Mouse (Mus musculus) limb, embryonic 14.5 days (tissue): ENCODE results near the gene Cd300a. TPM values are rescaled to one million over a fixed set of nuclear protein-coding genes. Genes with fewer than 3 reads are reported as not detected.
"Not testable (repeated sequence)": the region's sequence is repeated elsewhere in the genome, so short reads cannot be mapped to it uniquely, and the experiment has no call there.

Experiments
- ATAC-seq: fragments of 200-750 bp; cut with Nextera tagmentation; 2 replicates; pipeline ENCODE4 v1.8.0; 2017; ENCODE audit warnings: low read depth, moderate number of reproducible peaks, moderate TSS enrichment; ENCODE audit not compliant: low FRiP score
- DNase-seq: peaks from one replicate; pipeline ENCODE4 v3.0.0-alpha.2; 2015; ENCODE audit warnings: low spot score
- H3K27ac ChIP-seq: fragments of 300-500 bp; sonication (generic); replicated peaks from 2 replicates; pipeline ENCODE4 v1.5.1; 2014; ENCODE audit warnings: low read depth, mild to moderate bottlenecking, low read length, moderate library complexity, mixed read lengths
- H3K27me3 ChIP-seq: fragments of 300-500 bp; sonication (generic); 2 replicates; pipeline ENCODE4 v1.6.1; 2014; ENCODE audit warnings: low read length, mixed read lengths; ENCODE audit not compliant: control insufficient read depth, insufficient read depth
- H3K36me3 ChIP-seq: fragments of 300-500 bp; sonication (generic); 2 replicates; pipeline ENCODE4 v1.6.1; 2014; ENCODE audit warnings: mild to moderate bottlenecking, low read length, moderate library complexity, mixed read lengths; ENCODE audit not compliant: control insufficient read depth, insufficient read depth
- H3K4me1 ChIP-seq: fragments of 300-500 bp; sonication (generic); 2 replicates; pipeline ENCODE4 v1.6.1; 2014; ENCODE audit warnings: antibody characterized with exemption, low read length, mixed read lengths; ENCODE audit not compliant: control insufficient read depth, insufficient read depth
- H3K4me2 ChIP-seq: fragments of 300-500 bp; sonication (generic); replicated peaks from 2 replicates; pipeline ENCODE4 v1.6.1; 2014; ENCODE audit warnings: low read depth, mild to moderate bottlenecking, low read length, moderate library complexity; ENCODE audit not compliant: severe bottlenecking
- H3K4me3 ChIP-seq: fragments of 300-500 bp; sonication (generic); replicated peaks from 2 replicates; pipeline ENCODE4 v1.5.1; 2014; ENCODE audit warnings: low read length
- H3K9ac ChIP-seq: fragments of 300-500 bp; sonication (generic); 2 replicates; pipeline ENCODE4 v1.6.1; 2014; ENCODE audit warnings: mild to moderate bottlenecking, low read depth, low read length, moderate library complexity; ENCODE audit not compliant: severe bottlenecking
- H3K9me3 ChIP-seq: fragments of 300-500 bp; sonication (generic); 2 replicates; pipeline ENCODE4 v1.6.1; 2016; ENCODE audit warnings: low read length; ENCODE audit not compliant: control insufficient read depth
- POLR2A ChIP-seq: fragments of 200-500 bp; IDR thresholded peaks from 2 replicates; pipeline ENCODE4 v1.8.0; 2012; ENCODE audit warnings: inconsistent platforms, mild to moderate bottlenecking, moderate library complexity, borderline replicate concordance; ENCODE audit not compliant: insufficient read depth, insufficient read length; ENCODE audit errors: extremely low read depth
- WGBS: fragments of 180-500 bp; shearing (Covaris S2); extraction: QIAGEN DNeasy Blood & Tissue Kit; methylation state at CpG from one replicate; pipeline ENCODE4 v1.1.7; 2014; 5-methylcytosine and 5-hydroxymethylcytosine counted together
- polyA plus RNA-seq, 2 experiments: library from polyadenylated mRNA; depleted of rRNA in 1 of 2; stranded (reverse) in 1 of 2; unstranded in 1 of 2; fragments of >200 nt; fragmentation: Nextera tagmentation in 1 of 2; extraction: Ambion mirVana in 1 of 2; gene quantifications; 2 replicates each; pipeline versions ENCODE4 v1.2.1 to v1.2.3; 2012 to 2014

The Cd300a gene
- polyA plus RNA-seq, 2 experiments: 1.5 to 2.2 TPM

- 58% methylated on average over 5 of the region's 5 CpGs for WGBS
- Histone ChIP-seq H3K36me3 (no peaks in the 10 kb centered on the region), H3K4me1 (no peaks in the 10 kb centered on the region), H3K4me3 (no peak overlapping the region), H3K27me3 (no peaks in the 10 kb centered on the region), H3K9me3 (no peaks in the 10 kb centered on the region), H3K27ac (no peak overlapping the region), H3K9ac (no peak overlapping the region), H3K4me2 (no peak overlapping the region)
- ATAC-seq (no peak), DNase-seq (no peak)
- TF ChIP-seq POLR2A: no peak
Measured at GRCm38 (mm10) chr11:114890542-114890941, 701 bp downstream of the Cd300a start.

GRCm38 (mm10) chr11:114896085-114896484 is 6.2 kb downstream of the Cd300a start:
- DNase-seq (no peak), ATAC-seq (no peak)
- no peak overlapping the region for H3K27ac ChIP-seq
- H3K4me3 ChIP-seq: no peak overlapping the region
- H3K4me2 ChIP-seq: no peak overlapping the region
- H3K36me3 ChIP-seq: no peaks in the 10 kb centered on the region; the same call in 1 of the 2 replicates
- no peak for TF ChIP-seq POLR2A
- 78% methylated on average over 3 of the region's 3 CpGs for WGBS
- H3K9me3 ChIP-seq: no peaks in the 10 kb centered on the region
- H3K27me3 ChIP-seq: no peaks in the 10 kb centered on the region
- no peaks in the 10 kb centered on the region for H3K4me1 ChIP-seq
- H3K9ac ChIP-seq: no peak overlapping the region

GRCm38 (mm10) chr11:114898026-114898425 is 8.2 kb downstream of the Cd300a start:
- DNase-seq (no peak), ATAC-seq (no peak)
- Histone ChIP-seq H3K9ac (no peak overlapping the region), H3K4me2 (no peak overlapping the region), H3K4me3 (no peak overlapping the region), H3K9me3 (no peaks in the 10 kb centered on the region), H3K36me3 (no peaks in the 10 kb centered on the region; the same call in 1 of the 2 replicates), H3K27me3 (no peaks in the 10 kb centered on the region), H3K4me1 (no peaks in the 10 kb centered on the region), H3K27ac (no peak overlapping the region)
- no peak for TF ChIP-seq POLR2A
- WGBS: 7% methylated on average over 1 of the region's 1 CpGs

- no peaks in the 10 kb centered on the region for H3K4me1 ChIP-seq
- H3K9me3 ChIP-seq: no peaks in the 10 kb centered on the region
- TF ChIP-seq POLR2A: no peak
- H3K27me3 ChIP-seq: no peaks in the 10 kb centered on the region
- no peak overlapping the region for H3K4me3 ChIP-seq
- ATAC-seq (no peak), DNase-seq (no peak)
- H3K27ac ChIP-seq: no peak overlapping the region
- H3K9ac ChIP-seq: no peak overlapping the region
- H3K36me3 ChIP-seq: no peaks in the 10 kb centered on the region
- 90% methylated on average over 4 of the region's 4 CpGs for WGBS
- no peak overlapping the region for H3K4me2 ChIP-seq
Measured at GRCm38 (mm10) chr11:114903224-114903623, 13.4 kb downstream of the Cd300a start.

GRCm38 (mm10) chr11:114907567-114907966 is 17.7 kb downstream of the Cd300a start:
- Histone ChIP-seq H3K27me3 (no peaks in the 10 kb centered on the region), H3K36me3 (no peaks in the 10 kb centered on the region), H3K9me3 (no peaks in the 10 kb centered on the region), H3K4me3 (no peak overlapping the region), H3K4me1 (no peaks in the 10 kb centered on the region), H3K9ac (no peak overlapping the region), H3K27ac (no peak overlapping the region), H3K4me2 (no peak overlapping the region)
- no peak for DNase-seq
- WGBS: 75% methylated on average over 4 of the region's 4 CpGs
- ATAC-seq: no peak
- TF ChIP-seq POLR2A: no peak

- no peak for TF ChIP-seq POLR2A
- Histone ChIP-seq H3K36me3 (no peaks in the 10 kb centered on the region), H3K27me3 (no peaks in the 10 kb centered on the region), H3K4me3 (no peak overlapping the region), H3K4me2 (no peak overlapping the region), H3K27ac (no peak overlapping the region), H3K9me3 (no peaks in the 10 kb centered on the region), H3K9ac (no peak overlapping the region), H3K4me1 (no peaks in the 10 kb centered on the region)
- ATAC-seq: no peak
- 55% methylated on average over 4 of the region's 4 CpGs for WGBS
- no peak for DNase-seq
Measured at GRCm38 (mm10) chr11:114908086-114908485, 18.2 kb downstream of the Cd300a start.

GRCm38 (mm10) chr11:114909538-114909937 is 19.7 kb downstream of the Cd300a start:
- not testable (repeated sequence) for H3K9me3 ChIP-seq, DNase-seq, H3K4me1 ChIP-seq, H3K4me2 ChIP-seq, H3K27me3 ChIP-seq, H3K4me3 ChIP-seq, H3K9ac ChIP-seq, H3K36me3 ChIP-seq, H3K27ac ChIP-seq, ATAC-seq
- 38% methylated on average over 3 of the region's 3 CpGs for WGBS
